Mouse (Mus musculus) bone marrow macrophage, adult 2 months (primary cell): ENCODE data around the gene Eef1akmt4.

Experiments used
- CTCF ChIP-seq: IDR thresholded peaks from 2 replicates; pipeline ENCODE4 v1.5.1; 2012; ENCODE audit warnings: low read depth, mild to moderate bottlenecking, low read length, moderate library complexity
- POLR2A ChIP-seq: IDR thresholded peaks from 2 replicates; pipeline ENCODE4 v1.6.1; 2012; ENCODE audit warnings: mild to moderate bottlenecking, low read depth, low read length, borderline replicate concordance

DNA sequence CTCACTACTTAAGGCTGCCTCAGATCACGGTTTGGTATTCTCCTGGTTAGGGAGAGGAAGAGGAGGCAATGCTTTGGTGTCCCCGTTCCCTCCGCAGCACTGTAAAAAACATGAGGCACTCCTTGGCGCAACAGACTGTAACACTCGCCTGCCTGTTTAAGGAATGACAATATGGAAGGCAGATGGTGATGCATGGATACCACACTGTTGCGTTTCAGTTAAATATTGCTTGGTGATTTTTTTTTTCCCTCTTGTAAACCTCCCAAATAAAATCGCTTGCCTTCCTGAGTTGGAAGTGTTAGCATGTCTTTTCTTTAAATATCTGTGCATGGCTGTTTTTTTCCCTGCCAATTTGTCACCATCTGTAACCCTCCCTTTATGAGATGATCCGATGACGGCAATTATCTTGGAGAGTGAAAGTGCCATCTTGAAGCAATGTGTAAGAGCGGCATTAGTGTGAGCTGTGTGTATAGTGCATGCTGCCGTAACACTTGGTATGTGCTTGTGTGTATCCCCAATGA lies 17.5 kb downstream of the Eef1akmt4 start:
- TF ChIP-seq CTCF (no peak), POLR2A (no peak)
